Mouse (Mus musculus): ENCODE measurements around the gene 1700013G24Rik. TPM values are rescaled to one million over a fixed set of nuclear protein-coding genes. Genes with fewer than 3 reads are reported as not detected.

1700013G24Rik gene
- polyA plus RNA-seq, 1 experiment from 2014 or later: not detected

DNA sequence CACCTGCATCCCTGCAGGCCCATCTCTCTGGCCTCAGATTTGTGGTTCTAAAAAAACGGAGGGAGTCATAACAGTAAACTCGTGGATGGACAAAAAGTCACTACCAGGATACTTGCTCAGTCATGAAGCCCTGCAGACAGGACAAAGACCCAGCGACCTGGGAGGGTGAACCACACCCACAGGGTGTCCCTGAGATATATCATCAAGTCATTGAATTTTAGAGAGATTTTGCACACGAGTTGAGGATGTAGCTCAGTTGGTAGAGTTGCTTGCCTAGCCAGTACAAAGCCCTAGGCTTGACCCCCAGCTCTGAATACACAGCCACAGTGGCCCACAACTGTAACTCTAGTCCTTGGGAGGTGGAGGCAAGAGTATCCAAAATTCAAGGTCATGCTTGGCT lies 8.1 kb downstream of the 1700013G24Rik start:
- Histone ChIP-seq H3K9ac (ENCODE audit: low read depth, low read length) (no peak overlapping the region), H3K4me2 (replicated peaks; ENCODE audit: low read depth) (no peak overlapping the region), H3K9me3 (ENCODE audit: control insufficient read depth) (no peaks in the 10 kb centered on the region), H3K27ac (ENCODE audit: low read depth, low read length) (no peak overlapping the region), H3K36me3 (ENCODE audit: control insufficient read depth, insufficient read depth) (no peaks in the 10 kb centered on the region), H3K27me3 (replicated peaks; ENCODE audit: control insufficient read depth, insufficient read depth, low read length) (no peaks in the 10 kb centered on the region), H3K4me1 (replicated peaks; ENCODE audit: control insufficient read depth, insufficient read depth, low read length) (0 out of 2 replicates have a peak, but pooled peaks cover 3% of the 10 kb centered on the region), H3K4me3 (ENCODE audit: low read depth, low read length) (no peak overlapping the region)
- WGBS: 82% methylated on average over 4 of the region's 4 CpGs
- no peak for ATAC-seq
- no peak for TF ChIP-seq CTCF (IDR thresholded peaks at IDR 0.05; ENCODE audit: low read depth)

GRCm38 (mm10) chr4:137461981-137462690 lies 9.1 kb downstream of the 1700013G24Rik start:
- Histone ChIP-seq H3K4me1 (replicated peaks; ENCODE audit: control insufficient read depth, insufficient read depth, low read length) (0 out of 2 replicates have a peak, but pooled peaks cover 3% of the 10 kb centered on the region), H3K36me3 (ENCODE audit: control insufficient read depth, insufficient read depth) (no peaks in the 10 kb centered on the region), H3K4me2 (replicated peaks; ENCODE audit: low read depth) (no peak overlapping the region), H3K9ac (ENCODE audit: low read depth, low read length) (no peak overlapping the region), H3K4me3 (ENCODE audit: low read depth, low read length) (no peak overlapping the region), H3K27me3 (replicated peaks; ENCODE audit: control insufficient read depth, insufficient read depth, low read length) (no peaks in the 10 kb centered on the region), H3K27ac (ENCODE audit: low read depth, low read length) (no peak overlapping the region), H3K9me3 (ENCODE audit: control insufficient read depth) (no peaks in the 10 kb centered on the region)
- ATAC-seq: no peak; the same call in 1 of the 2 replicates
- WGBS: 38% methylated on average over 16 of the region's 16 CpGs
- no peak for TF ChIP-seq CTCF (IDR thresholded peaks at IDR 0.05; ENCODE audit: low read depth)

DNA sequence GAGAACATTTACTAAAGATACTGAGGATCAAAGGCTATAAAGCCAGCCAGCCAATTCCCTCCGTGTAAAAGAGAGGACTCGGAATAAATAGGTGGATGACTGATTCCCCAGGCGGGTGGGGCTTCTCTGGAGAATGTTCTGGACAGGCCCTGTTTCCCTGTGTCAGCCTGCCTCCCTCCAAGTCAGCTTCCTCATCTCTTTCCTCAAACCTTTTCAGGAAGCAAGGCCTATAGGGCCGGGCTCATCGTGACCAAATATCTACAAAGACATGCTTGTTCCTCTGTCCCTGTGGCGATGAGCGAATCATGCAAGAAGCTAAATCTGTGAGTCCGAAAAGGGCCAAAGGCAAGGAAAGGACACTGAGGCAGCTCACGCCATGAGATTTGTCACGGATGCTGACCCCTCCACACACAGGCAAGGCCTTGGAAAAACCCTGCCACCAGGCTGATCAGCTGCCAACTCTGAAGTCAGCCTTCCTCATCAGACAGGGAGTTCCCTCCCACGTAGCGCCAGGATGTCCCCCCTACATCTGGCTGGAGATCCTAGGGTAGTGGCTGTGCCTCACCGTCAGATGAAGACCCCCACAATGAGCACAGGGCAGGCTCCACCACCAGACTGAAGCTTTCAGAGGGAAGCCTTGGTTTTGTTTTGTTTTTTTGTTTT lies 12.2 kb downstream of the 1700013G24Rik start:
- no peak overlapping the region for H3K27ac ChIP-seq (ENCODE audit: low read depth, low read length)
- H3K27me3 ChIP-seq (replicated peaks; ENCODE audit: control insufficient read depth, insufficient read depth, low read length): no peaks in the 10 kb centered on the region
- H3K4me1 ChIP-seq (replicated peaks; ENCODE audit: control insufficient read depth, insufficient read depth, low read length): 0 out of 2 replicates have a peak, but pooled peaks cover 3% of the 10 kb centered on the region
- H3K9me3 ChIP-seq (ENCODE audit: control insufficient read depth): no peaks in the 10 kb centered on the region
- no peaks in the 10 kb centered on the region for H3K36me3 ChIP-seq (ENCODE audit: control insufficient read depth, insufficient read depth)
- no peak overlapping the region for H3K4me3 ChIP-seq (ENCODE audit: low read depth, low read length)
- H3K4me2 ChIP-seq (replicated peaks; ENCODE audit: low read depth): no peak overlapping the region
- H3K9ac ChIP-seq (ENCODE audit: low read depth, low read length): no peak overlapping the region
- no peak for TF ChIP-seq CTCF (IDR thresholded peaks at IDR 0.05; ENCODE audit: low read depth)
- no peak for ATAC-seq
- 64% methylated on average over 13 of the region's 13 CpGs for WGBS

DNA sequence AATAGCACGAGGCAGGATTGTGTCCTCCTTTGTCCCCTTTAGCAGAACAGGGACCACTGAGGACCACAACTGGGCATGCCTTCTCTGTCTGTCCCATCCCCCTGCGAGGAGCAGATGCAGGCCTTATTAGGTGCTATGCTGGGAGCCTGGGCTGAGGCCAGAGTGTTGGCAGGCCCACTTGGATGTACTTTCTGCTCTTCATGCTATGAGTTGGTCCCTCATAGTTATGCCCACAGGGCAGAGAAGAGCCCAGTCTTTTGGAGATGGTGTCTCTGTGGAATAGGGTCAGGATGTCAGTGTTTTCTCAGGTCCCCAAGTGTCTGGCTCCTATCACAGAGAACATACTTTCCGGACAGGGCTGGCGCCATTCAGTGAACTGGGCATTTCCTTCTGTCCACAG lies 13.9 kb downstream of the 1700013G24Rik start:
- WGBS: 81% methylated on average over 4 of the region's 4 CpGs
- Histone ChIP-seq H3K4me3 (ENCODE audit: low read depth, low read length) (no peak overlapping the region), H3K4me1 (replicated peaks; ENCODE audit: control insufficient read depth, insufficient read depth, low read length) (0 out of 2 replicates have a peak, but pooled peaks cover 2% of the 10 kb centered on the region), H3K36me3 (ENCODE audit: control insufficient read depth, insufficient read depth) (no peaks in the 10 kb centered on the region), H3K9me3 (ENCODE audit: control insufficient read depth) (no peaks in the 10 kb centered on the region), H3K27me3 (replicated peaks; ENCODE audit: control insufficient read depth, insufficient read depth, low read length) (no peaks in the 10 kb centered on the region), H3K4me2 (replicated peaks; ENCODE audit: low read depth) (no peak overlapping the region), H3K27ac (ENCODE audit: low read depth, low read length) (no peak overlapping the region), H3K9ac (ENCODE audit: low read depth, low read length) (no peak overlapping the region)
- TF ChIP-seq CTCF (IDR thresholded peaks at IDR 0.05; ENCODE audit: low read depth): no peak
- ATAC-seq: no peak

DNA sequence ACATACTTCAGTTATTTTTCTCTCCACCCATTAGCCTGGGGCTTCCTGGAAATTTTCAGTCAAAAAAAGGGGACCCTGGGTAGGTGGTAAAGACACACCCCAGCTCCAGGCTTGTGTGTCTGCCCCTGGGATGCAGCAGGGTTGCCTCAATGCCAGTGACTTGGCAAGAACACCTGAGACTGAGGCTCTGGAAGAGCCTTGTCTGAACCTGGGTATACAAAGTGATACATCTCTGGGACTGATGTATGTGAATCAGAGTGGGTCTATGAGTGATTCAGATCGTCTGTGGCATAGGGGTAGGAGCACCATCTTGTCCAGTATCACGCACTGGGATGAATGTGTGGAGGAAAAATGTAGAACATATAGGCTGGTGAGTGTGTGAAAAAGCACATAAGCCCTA lies 14.4 kb downstream of the 1700013G24Rik start:
- 85% methylated on average over 2 of the region's 2 CpGs for WGBS
- H3K4me1 ChIP-seq (replicated peaks; ENCODE audit: control insufficient read depth, insufficient read depth, low read length): no peaks in the 10 kb centered on the region
- no peaks in the 10 kb centered on the region for H3K36me3 ChIP-seq (ENCODE audit: control insufficient read depth, insufficient read depth)
- no peak for TF ChIP-seq CTCF (IDR thresholded peaks at IDR 0.05; ENCODE audit: low read depth)
- H3K4me2 ChIP-seq (replicated peaks; ENCODE audit: low read depth): no peak overlapping the region
- H3K27ac ChIP-seq (ENCODE audit: low read depth, low read length): no peak overlapping the region
- H3K27me3 ChIP-seq (replicated peaks; ENCODE audit: control insufficient read depth, insufficient read depth, low read length): no peaks in the 10 kb centered on the region
- H3K9ac ChIP-seq (ENCODE audit: low read depth, low read length): no peak overlapping the region
- no peak overlapping the region for H3K4me3 ChIP-seq (ENCODE audit: low read depth, low read length)
- no peak for ATAC-seq
- no peaks in the 10 kb centered on the region for H3K9me3 ChIP-seq (ENCODE audit: control insufficient read depth)

GRCm38 (mm10) chr4:137468260-137469080 lies 15.4 kb downstream of the 1700013G24Rik start, which contains the start of gene Hspg2:
Gene Hspg2 (plus strand): TSS chr4:137468769.
- TF ChIP-seq CTCF (IDR thresholded peaks at IDR 0.05; ENCODE audit: low read depth): peak; percentile 45
- Histone ChIP-seq H3K9me3 (ENCODE audit: control insufficient read depth) (no peaks in the 10 kb centered on the region), H3K36me3 (ENCODE audit: control insufficient read depth, insufficient read depth) (no peaks in the 10 kb centered on the region), H3K27ac (ENCODE audit: low read depth, low read length) (no peak within 1 kb of the TSS; the same call in 1 of the 2 replicates), H3K4me3 (ENCODE audit: low read depth, low read length) (peak within 1 kb of the TSS; percentile 64), H3K27me3 (replicated peaks; ENCODE audit: control insufficient read depth, insufficient read depth, low read length) (no peaks in the 10 kb centered on the region), H3K4me2 (replicated peaks; ENCODE audit: low read depth) (peak within 1 kb of the TSS; percentile 92), H3K4me1 (replicated peaks; ENCODE audit: control insufficient read depth, insufficient read depth, low read length) (no peaks in the 10 kb centered on the region), H3K9ac (ENCODE audit: low read depth, low read length) (peak within 1 kb of the TSS; percentile 75)
- peak; percentile 86 for ATAC-seq
- WGBS: under 1% methylated on average over 60 of the region's 72 CpGs

All from intestine, postnatal 0 days (tissue).